Mouse (Mus musculus): ENCODE measurements around the gene Pank4.

Gene Pank4

GRCm38 (mm10) chr4:155012788-155013187 is 48.9 kb downstream of the Pank4 start:
- DNase-seq (ENCODE audit: low read depth, low spot score), result no peak

- DNase-seq (ENCODE audit: low read depth, low spot score), result no peak
These were observed 50.3 kb downstream of the Pank4 start for GRCm38 (mm10) chr4:155014244-155014643.

GRCm38 (mm10) chr4:155014791-155015190 is 50.9 kb downstream of the Pank4 start:
- no peak for DNase-seq (ENCODE audit: low read depth, low spot score)

- DNase-seq (ENCODE audit: low read depth, low spot score), result no peak
These were observed 51.6 kb downstream of the Pank4 start for GRCm38 (mm10) chr4:155015550-155015949.

GRCm38 (mm10) chr4:155016807-155017206 is 52.9 kb downstream of the Pank4 start:
- DNase-seq (ENCODE audit: low read depth, low spot score), result no peak

- no peak for DNase-seq (ENCODE audit: low read depth, low spot score)
These were observed 53.4 kb downstream of the Pank4 start for GRCm38 (mm10) chr4:155017253-155017878.

GRCm38 (mm10) chr4:155018066-155018465 is 54.1 kb downstream of the Pank4 start:
- no peak for DNase-seq (ENCODE audit: low read depth, low spot score)

GRCm38 (mm10) chr4:155018601-155019335 is 54.8 kb downstream of the Pank4 start:
- DNase-seq (ENCODE audit: low read depth, low spot score), result no peak

- DNase-seq (ENCODE audit: low read depth, low spot score), result no peak
These were observed 55.5 kb downstream of the Pank4 start for GRCm38 (mm10) chr4:155019336-155019847.

GRCm38 (mm10) chr4:155020141-155020540 is 56.2 kb downstream of the Pank4 start:
- DNase-seq (ENCODE audit: low read depth, low spot score), result no peak

GRCm38 (mm10) chr4:155020813-155021212 is 56.9 kb downstream of the Pank4 start:
- DNase-seq (ENCODE audit: low read depth, low spot score), result no peak

- no peak for DNase-seq (ENCODE audit: low read depth, low spot score)
These were observed 58.4 kb downstream of the Pank4 start for GRCm38 (mm10) chr4:155022228-155022855.

GRCm38 (mm10) chr4:155024170-155025010 is 60.5 kb downstream of the Pank4 start:
- no peak for DNase-seq (ENCODE audit: low read depth, low spot score)
